Mouse (Mus musculus) T-helper 17 cell (primary cell): Measurements from ENCODE around the gene Ing1.

Experiments
- in situ Hi-C, 2 experiments: fragments of 300-600 bp; cut with MboI, MseI; formaldehyde crosslinking; loops; 1 replicate in 1 of 2; 2 replicates in 1 of 2; pipeline ENCODE4 v1.15.1; 2025; ENCODE audit warnings: high pct_unique_total_duplicates in 2 of 2

Gene Ing1

DNA sequence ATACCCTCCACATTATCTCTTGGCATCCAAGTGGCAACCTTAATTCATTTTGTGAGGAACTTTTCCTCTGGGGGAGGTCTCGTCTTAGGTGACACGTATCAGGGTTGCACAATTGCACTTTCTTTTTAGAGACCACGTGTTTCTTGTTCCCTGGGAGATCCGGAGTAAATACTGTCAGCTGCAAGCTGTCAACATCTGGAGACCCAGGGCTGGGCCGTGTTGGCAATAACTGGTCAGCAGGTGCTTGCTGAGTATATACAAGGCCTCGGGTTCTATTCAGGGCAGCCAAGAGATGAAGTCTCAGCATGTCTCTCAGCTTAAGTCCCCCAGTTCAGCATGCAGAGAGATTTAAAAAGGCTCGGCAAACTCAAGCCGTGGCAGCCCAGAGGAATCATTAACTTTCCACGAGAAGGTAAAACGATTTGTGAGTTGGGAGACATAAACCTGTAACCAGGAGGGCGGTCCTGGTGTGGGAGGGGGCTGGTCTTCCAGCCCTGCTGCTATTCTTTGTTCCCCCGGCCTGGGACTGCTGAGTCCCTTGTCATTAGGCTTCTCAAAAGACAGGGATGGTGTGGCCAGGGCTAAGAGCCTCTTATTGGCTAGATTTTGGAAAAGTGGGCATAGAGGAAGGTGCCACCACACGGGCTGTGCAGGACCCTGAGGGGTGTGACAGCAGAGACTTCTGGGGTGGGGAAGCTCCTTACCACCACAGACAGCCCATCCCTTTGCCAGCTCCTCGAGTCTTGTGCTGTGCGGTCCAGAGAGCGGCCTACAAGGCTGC is 20.4 kb downstream of the Ing1 start:
- in situ Hi-C loops: no loop called here

DNA sequence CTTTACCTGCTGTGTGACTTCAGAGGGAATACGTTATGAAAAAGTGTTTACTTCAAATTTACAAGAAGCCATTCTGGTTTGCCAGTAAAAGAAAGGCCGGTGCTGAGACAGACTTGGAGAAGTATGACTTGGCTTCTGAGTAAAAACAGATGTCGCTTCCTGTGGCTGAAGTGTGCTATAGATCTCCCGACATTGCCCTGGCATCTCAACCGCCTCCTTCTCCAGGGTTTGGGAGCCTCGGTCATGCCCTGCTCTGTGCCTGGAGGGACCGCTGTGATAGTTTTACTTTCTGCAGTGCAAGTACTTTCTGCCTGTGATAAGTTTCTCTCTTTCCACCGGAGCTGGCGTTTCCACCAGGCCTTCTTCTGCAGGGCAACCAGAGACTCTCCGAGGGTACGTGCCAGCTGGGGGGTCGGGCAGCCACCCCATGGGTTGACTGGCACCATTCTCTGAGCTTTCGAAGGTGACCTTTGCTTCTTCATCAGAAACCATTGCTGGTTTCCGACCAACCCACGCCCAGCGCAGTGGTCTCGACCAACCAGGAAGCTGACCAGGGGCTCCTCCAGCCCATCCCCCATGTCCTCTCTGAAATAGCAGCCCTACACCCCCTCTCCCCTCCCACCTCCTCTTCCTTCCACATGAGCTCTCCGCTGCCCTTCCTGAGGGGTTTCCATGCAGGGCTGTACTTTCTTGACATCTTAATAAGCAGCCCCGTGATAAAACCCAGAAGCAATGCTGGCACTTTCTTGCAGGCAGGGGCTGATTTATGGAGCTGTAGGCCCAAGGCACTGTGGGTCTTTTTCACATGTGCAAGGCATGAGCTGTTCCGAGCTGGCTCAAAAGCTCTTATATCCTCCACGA is 30.4 kb downstream of the Ing1 start:
- in situ Hi-C loops: loop anchor here in 1 of 2 experiments (10.0 kb wide), 1 partner anchor 999 kb away; no protein-coding TSS in a partner anchor

DNA sequence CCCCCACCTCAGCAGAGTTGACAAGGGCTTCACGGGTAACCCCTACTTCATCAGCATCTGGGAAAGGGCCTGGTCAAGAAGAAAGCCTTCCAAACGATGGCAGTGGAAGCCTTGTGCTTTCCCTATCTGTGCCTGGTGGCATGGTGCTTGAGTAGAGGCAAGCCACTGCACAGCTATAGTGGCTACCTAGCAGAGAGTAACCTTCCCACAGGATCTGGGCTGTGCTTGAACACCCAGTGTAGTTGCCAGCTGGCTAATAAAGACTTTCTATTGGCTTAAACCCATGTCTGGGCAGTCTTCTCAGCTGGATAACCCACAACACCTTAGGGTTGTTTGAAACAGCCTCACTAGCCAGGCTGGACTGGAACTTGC is 31.0 kb downstream of the Ing1 start:
- in situ Hi-C loops: loop anchor here in 1 of 2 experiments (10.0 kb wide), 1 partner anchor 998 kb away; no protein-coding TSS in a partner anchor

DNA sequence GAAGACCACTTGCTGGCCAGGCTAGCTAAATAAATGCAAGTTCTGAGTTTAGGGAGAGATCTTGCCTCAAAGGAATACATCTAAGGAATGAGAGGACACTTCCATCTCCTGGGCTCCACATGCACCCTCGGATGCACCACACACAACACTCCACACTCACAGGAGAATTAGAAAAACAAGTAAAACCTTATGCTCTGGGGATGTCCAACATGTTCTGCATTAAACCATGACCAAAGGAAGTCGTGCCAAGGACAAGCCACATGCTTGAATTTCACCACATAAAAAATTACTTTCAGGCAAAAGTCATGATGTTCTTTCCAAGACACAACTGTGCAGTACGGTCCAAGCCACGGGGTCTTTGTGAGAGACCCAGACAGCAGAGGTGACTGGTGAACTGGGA is 36.5 kb downstream of the Ing1 start:
- in situ Hi-C loops: no loop called here

DNA sequence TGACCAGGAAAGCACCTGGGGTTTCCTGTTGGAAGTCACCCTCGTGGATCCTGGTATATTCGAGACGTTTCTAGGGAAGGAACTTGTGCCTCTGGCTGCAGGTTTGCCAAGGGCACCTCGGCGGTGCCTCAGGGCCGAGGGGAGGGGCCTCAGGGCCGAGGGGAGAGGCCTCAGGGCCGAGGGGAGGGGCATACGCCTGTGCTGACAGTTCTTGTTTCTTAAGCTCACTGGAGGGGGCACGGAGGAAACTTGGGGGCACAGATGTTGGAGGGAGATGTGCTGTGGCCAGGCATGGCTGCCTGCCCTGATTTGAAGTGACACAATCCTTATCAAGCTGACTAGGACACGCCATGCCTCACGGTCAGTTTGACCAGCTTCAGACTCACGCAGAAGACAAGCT is 36.9 kb downstream of the Ing1 start:
- in situ Hi-C loops: no loop called here

DNA sequence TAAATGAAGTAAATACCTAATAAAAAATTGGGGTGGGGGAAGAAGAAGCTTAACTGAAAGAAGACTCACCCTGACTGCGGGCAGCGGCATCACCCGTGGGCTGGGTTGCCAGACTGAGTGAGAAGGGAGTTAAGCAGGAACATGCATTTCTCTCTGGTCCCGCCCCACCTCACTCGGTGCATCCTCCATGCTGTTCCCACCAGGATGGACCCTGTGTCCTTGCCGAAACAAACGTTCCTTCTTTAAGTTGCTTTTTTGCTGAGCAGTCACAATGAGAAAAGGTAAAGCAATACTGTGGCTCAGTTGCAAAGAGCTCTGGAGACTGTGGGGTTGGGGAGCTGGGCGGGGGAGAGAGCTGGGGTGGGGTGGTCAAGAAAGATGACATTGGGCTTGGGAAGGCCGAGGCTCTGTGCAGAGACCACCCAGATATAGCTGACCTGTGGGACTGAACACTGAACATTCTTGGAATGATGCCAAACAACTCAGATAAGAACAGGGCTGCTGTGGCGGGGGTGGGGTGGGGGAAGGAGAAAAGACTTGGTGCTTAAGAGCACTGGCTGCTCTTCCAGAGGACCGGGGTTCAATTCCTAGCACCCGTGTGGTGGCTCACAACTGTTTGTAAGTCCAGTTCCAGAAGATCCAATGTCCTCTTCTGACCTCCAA is 38.0 kb downstream of the Ing1 start:
- in situ Hi-C loops: no loop called here

DNA sequence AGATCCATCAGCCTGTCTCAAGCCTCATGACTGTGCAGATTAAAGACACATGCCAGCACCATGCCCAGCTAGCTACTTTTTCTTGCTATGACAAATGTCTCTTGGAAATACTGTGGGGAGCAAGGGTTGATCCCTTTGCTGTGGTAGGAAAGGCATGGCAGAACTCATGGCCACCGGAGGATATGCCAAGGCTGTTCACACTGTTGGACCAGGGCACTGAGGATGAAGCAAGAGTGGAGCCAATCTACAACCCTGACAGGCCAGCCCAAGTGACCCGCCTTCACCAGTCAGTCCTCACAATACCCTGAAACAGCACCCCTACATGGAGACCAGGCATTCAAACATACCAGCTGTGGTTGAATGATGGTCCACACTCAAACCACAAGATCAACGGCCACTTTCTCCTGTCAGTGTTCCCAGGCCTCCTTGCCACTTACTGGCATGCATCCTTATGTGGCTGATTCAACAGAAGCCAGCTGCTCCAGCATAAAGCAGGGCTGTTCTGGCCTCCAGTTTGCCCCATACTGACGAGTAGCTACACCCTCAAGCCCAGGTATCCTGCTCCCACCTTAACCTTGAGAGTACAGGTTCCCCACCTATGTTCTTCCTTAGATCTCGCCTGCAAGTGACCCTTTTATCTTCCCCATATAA is 45.1 kb downstream of the Ing1 start:
- in situ Hi-C loops: no loop called here

DNA sequence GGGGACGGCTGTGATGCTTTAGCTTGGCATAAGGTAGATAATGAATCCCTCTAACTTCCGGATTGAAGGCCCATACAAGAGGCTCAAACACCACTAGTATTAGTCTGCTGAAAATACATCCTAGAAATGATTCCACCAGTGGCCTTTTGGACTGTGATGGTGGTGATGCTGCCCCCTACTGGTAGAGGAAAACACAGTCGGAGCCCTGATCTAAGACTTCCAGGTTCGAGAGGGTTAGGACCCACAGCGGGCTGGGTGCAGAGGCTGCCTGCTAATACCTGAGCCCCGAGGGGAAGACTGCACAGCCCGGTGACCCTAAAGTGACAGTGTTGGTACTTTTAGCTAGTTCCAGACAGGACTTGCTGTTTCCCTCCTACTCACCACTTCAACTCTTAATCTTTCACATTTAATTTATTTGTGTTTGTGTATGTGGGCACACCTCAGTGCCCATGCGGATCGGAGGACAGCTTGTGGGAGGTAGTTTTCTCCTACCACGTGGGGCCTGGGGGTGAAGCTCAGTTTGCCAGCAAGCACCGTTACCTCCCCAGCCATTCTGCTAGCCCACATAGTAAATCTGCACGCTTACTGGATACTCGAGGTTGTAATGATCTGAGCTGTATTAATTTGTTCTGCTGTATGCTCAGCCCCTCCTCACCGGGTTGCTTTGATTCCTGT is 46.8 kb downstream of the Ing1 start:
- in situ Hi-C loops: no loop called here

DNA sequence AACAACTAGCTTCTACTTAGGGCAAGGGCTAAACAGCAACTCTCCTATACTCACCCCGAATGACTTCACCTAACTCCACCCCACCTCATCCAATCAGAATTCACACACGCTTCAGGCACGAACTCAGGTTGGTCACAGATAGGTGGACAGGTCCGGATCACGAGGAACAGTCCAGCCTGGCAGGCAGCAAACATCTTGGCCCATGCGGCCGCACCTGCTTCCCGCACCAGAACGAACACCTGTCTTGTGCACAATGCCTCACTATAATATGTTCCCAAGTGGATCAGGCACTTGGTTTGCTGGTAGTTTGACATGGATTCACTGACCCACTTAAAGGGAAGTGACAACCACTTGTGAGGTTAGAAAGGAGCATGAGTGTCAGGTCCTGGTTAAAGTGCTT is 53.5 kb downstream of the Ing1 start:
- in situ Hi-C loops: no loop called here
